Mouse (Mus musculus) gastrocnemius, postnatal 14 days (tissue): Measurements from ENCODE around the gene Ankrd60. TPM values are rescaled to one million over a fixed set of nuclear protein-coding genes. Genes with fewer than 3 reads are reported as not detected.

ENCODE experiments used
- DNase-seq: peaks from one replicate; pipeline ENCODE4 v3.0.0; 2021; ENCODE audit warnings: mixed read lengths
- intact Hi-C: fragments of 180-260 bp; cut with DNase I; formaldehyde crosslinking; loops from one replicate; pipeline ENCODE4 v1.15.1; 2025; ENCODE audit warnings: low total_unique reads
- total RNA-seq, 2 experiments: library from RNA; stranded (reverse); gene quantifications; 2 replicates each; pipeline ENCODE4 v1.2.3; 2021

The Ankrd60 gene
- total RNA-seq, 2 experiments from 2014 or later: not detected

DNA sequence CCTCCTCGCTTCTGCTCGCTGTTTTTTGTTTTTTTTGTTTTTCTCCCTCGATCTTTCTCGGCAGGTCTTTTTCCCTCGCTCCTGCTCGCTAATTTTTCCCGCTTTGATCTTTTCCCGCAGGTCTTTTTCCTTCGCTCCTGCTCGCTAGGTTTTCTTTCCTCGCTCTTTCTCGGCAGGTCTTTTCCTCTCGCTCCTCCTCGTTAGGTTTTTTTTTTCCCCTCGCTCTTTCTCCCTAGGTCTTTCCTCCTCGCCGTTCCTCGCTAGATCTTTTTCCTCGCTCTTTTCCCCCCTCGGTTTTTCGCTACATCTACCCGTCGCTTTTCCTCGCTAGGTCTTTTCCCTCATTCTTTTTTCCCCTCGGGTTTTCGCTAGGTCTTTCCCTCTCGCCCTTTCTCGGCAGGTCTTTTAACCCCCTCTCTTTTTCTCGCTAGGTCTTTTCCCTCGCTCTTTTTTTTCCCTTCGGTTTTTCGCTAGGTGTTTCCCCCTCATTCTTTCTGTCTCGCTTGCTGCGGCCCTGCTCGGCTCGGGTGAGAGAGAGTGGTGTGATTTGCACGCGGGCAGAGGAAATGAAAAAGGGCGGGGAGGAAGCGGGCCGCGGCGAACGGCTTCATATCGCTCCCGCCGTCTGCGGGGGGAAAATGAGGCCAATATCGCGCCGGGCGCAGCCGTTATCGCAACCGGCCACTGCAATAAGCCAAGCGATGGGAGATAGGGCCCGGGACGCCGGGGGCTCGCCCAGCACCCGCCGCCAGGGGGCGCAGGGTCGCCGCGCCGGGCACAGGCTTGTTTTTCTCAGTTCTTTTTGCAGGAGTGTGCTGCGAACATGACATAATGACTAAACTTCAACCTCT lies 8.2 kb upstream of the Ankrd60 start:
- DNase-seq: peak; percentile 81
- intact Hi-C loops: loop anchor here (5.0 to 10.0 kb wide), 2 partner anchors 528 to 696 kb away; partner anchors contain the start of genes Gnas and Npepl1

DNA sequence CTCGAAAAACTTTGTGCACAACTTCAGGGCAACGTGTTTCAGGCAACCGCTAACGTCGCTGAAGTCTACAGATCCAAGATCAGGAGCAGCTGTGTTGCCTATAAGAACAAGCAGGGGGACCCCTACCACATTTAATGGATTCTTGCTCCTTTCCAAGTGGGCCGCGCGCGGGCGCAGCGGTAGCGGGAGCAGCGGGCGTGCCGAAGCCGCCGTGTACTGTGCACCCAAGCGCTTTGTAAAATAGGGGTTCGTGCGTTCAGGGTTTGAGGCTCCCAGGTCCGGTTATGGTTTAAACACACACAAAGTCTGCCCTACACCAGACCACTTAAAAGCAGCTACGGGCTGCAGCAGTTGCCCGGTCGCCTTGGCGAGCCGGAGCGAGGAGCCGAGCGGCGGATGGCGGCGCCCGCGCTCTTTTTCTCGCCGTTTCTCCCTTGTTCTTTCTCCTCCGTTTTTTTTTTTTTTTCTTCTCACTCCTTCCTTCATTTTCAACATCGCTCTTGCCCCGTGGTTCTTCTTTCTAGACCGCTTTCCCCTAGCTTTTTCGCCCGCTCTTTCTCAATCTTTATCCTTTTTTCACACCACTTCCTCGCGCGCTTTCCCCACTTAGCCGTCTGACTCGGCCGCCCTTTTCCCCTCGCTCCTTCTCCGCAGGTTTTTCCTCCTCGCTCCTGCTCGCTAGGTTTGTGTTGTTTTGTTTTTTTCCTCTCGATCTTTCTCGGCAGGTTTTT lies 7.4 kb upstream of the Ankrd60 start:
- peak; percentile 17 for DNase-seq
- intact Hi-C loops: loop anchor here (5.0 to 10.0 kb wide), 2 partner anchors 529 to 697 kb away; partner anchors contain the start of genes Gnas and Npepl1

DNA sequence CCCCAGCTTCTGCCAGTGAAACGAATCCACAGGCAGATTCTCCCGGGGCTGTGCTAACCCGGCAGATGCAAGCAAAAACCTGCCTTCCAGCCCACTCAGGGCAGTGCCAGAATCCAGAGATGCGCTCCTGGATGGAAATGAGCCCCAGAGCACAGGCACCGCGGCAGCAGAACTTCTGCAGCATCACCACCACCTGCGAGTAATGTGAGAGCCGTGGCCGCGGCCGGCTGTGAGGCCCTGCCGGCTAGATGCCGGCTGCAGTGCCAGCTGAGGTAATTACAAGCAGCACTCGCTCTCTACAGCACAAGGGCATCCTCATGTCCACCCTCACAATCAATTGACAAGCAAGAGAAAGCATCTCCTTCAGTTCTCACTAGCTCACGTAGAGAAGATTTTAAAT lies 6.2 kb upstream of the Ankrd60 start:
- intact Hi-C loops: loop anchor here (10.0 kb wide), 1 partner anchor 530 kb away; the partner anchor contains the start of gene Npepl1
- DNase-seq: peak; percentile 38

DNA sequence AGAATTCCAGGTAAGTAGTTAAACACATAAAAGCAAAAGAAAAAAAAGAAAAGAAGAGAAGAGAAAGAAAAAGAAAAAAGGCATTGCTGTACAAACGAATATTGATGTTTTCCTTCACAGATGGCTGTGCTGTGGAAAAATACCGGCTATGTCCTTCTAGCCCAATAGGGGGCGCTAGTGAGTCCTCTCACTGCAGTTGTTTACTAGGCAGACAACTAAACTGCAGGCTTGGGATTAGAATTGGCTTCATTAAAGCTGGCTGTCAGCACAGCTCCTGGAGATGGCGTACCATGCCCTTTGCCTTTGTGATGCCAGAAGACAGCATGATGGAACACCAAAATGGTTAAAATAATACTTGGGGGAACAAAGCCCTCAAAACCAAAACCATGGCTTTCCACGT lies 5.3 kb upstream of the Ankrd60 start:
- DNase-seq: peak; percentile 45
- intact Hi-C loops: loop anchor here (10.0 kb wide), 1 partner anchor 531 kb away; the partner anchor contains the start of gene Npepl1

DNA sequence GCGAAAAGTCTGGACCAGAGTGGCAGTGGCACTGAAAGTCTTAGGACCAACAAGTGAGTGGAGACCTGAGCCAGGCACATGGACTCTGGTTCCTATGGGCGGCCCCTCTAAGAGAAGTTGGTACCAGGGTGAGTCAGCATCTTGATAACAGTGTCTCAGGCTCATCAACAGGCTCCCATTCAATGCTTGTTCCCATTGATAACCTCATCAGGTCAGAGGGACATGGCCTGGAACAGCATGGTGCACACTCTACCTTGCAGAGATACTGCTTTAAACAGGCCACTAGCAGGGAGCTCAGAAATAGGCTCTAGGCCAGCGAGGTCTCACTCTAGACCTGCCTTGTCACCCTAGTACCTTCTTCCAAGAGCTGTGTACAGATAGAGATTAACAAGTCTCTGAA lies 4.7 kb upstream of the Ankrd60 start:
- intact Hi-C loops: loop anchor here (10.0 kb wide), 1 partner anchor 532 kb away; the partner anchor contains the start of gene Npepl1
- no peak for DNase-seq

DNA sequence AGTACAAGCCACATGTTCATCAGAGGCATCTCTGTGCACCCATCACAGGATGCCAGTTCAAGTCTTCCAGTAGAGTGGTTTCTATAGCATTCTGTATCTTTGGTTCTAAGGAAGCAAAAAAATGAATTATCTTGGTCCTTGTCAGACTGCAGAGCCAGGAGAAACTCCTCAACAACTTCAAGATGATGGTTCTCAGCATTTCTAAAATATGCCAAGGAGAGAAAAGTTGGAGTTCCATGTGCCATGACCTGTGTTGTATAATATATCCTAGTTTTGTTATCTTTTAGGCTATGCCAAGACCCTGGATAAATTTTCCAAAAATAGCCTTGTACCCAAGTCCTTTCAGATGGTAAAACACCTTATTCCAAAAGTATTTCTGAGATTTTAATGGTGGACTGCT lies 2.9 kb upstream of the Ankrd60 start:
- no peak for DNase-seq
- intact Hi-C loops: loop anchor here (10.0 kb wide), 1 partner anchor 534 kb away; the partner anchor contains the start of gene Npepl1

DNA sequence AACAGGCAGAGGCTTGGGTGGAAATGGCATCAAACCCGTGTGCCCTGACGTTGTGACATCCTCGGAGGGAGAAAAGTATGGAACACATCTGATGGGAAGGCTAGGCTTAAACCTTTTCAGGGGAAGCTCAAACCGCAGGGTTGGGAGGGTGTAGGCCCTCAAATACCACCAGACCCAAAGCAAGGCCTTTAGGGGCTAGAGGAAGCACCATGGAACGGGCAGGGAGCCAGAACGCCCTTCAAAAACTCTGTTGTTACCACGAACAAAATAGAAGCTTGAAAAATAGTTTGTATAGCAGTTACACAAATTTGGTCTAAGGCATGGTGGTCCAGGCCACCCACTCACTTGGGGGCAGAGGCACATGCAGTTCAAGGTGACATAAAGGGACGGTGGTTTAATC lies 430 bp upstream of the Ankrd60 start:
- DNase-seq: no peak

DNA sequence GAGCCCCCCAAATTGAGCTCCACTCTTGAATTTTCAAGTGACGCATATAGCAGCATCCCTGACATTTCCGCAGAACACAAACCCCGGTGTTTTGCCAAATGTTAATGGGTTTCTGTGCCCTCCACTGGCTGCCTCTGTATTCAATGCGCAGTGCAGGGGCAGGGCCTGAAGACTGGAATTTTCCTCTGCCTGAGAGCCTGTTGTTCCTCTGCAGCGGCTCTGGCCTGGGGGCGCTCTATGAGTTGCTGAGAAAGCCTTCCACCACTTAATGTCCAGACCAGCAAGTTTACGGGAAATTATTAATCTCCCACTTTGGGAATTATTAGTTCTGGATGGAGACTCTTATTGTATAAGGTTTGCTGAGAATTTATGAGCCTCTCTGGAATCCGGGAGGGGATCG lies 14.0 kb downstream of the Ankrd60 start:
- no peak for DNase-seq
- intact Hi-C loops: loop anchor here (5.0 kb wide), 1 partner anchor 457 kb away; no protein-coding TSS in a partner anchor

More for the DNA sequence above, 430 bp upstream of the Ankrd60 start:
- intact Hi-C loops: loop anchor here (5.0 kb wide), 1 partner anchor 719 kb away; no protein-coding TSS in a partner anchor

DNA sequence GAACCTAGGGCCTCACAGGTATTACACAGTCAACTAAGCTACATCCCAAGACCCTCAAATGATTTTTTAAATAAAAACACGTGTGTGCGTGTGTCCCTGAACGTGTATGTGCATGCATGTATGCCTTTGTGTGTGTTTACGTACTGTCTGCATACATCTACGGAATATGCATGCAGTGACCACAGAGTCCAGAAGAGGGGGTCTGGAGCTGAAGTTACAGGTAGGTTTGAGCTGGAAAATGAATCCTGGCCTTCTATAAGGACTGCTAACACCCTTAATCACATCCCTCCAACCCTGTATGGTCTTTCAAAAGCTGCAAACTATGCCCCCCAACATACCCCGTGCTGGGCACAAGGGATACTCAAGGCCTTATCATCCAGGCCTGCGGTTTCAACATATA lies 14.8 kb downstream of the Ankrd60 start:
- intact Hi-C loops: loop anchor here (2.0 to 5.0 kb wide), 2 partner anchors 377 to 456 kb away; no protein-coding TSS in a partner anchor
- no peak for DNase-seq

DNA sequence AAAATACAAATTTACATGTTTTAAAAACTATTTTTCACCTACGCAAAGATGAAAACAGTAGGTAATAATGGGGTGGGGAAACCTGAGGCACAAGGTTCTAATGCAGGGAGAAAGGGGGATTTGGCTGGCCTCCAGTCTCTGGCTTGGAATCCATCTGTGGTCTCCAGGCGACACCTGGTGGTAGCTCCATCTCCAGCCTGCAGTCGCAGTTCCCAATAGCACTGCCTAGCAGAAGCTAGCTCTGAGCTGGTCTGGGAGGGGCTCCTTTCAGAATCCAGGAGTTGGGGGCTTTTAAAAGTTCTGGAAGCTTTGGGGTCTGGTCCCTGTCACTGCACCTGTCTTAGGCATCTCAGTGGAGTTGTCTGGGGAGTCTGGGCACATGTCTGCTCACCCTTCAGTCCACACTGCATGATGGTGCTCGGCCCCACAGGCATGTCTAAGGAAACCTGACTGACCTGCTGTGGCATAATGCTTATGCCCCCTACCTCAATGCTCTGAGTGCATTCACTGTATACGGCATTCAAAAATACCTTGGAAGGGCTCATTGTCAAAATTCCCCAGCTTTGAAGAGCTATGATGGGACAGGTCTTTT lies 16.2 kb downstream of the Ankrd60 start:
- intact Hi-C loops: loop anchor here (2.0 to 5.0 kb wide), 2 partner anchors 375 to 455 kb away; no protein-coding TSS in a partner anchor
- DNase-seq: peak; percentile 65

DNA sequence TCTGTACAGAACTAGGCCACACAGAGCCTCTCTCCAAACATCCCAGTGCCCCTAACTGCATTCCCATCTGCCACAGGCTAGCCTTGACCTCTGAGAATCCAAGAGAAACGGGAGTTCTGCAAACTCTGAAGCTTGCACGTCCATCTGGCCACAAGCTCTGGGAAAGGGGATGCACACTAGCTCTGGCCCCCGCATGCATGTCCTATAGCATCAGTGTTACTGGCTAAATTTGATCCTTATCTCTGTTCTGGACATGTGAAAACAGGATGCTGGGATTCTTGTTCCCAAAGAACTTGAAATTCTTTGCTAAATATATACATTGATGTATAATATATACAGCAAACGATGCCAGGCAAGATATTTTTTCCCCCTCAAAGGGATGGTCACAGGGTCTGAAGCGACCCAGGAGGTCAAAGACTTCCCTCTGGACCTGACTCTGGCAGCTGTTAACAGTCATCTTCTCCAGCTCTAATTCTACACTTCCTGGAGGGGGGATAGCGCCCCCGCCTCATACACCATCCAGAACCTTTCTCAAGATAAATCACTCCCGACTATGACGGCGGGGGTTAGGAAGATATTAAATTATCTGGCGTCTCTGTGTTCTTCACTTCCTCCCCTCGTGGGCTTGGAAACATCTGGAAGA lies 19.3 kb downstream of the Ankrd60 start:
- DNase-seq: no peak
- intact Hi-C loops: no loop called here

DNA sequence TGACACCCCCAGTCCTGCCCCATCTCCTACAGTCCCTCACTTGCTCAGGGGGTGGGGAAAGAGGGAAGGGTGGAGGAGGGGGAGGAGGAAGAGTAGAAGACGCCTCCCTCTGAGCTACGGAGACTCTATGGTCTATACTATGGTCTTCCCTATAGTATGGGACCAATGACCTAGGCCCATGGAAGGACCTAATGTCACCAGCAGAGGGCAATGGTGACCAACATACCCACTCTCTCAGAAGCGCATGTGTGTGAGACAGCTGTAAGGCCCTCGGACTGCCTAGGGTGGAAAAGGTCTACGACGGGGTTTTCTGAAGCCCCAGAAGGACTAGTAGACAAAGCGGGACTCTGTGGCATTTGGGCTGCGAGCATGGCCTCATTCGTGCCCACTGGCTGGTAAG lies 24.3 kb downstream of the Ankrd60 start:
- intact Hi-C loops: no loop called here
- DNase-seq: no peak

DNA sequence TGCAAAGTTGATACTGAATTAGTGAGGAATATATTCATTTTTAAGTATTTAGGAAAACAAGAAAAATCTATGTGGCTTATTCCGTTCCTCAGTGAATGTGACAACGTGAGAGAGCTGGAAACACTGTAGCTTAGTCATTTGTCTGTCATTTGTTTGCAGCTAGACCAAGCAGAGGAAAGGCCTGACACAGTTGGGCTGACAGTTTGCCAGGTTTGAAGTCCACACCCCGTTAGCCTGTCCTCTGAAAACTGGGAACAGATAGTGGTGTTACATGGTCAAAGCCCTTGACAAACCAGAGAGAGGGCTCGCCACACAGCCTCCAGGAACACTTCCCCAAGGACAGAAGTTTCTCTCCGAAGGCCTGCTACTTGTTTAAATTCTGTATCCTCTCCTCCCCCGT lies 27.5 kb downstream of the Ankrd60 start:
- DNase-seq: peak; percentile 35
- intact Hi-C loops: no loop called here

DNA sequence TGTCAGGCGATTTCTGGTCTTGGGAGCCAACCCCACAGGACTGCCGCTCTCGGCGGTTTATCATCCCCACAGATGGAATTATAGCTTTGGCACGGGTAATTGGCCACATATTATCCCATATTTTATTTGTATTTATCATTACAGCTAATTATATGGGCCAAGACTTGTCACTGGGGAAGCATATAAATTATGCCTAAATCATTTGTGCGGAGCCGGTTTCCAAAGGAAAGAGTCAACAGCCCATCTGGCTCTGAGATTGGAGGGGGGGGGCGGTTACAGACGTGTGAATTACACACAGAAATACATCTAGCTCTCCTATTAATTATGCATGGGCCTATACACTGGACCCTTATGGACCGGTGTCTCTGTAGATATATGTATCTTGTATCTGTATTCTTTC lies 28.9 kb downstream of the Ankrd60 start:
- DNase-seq: no peak
- intact Hi-C loops: loop anchor here (5.0 kb wide), 1 partner anchor 362 kb away; no protein-coding TSS in a partner anchor

DNA sequence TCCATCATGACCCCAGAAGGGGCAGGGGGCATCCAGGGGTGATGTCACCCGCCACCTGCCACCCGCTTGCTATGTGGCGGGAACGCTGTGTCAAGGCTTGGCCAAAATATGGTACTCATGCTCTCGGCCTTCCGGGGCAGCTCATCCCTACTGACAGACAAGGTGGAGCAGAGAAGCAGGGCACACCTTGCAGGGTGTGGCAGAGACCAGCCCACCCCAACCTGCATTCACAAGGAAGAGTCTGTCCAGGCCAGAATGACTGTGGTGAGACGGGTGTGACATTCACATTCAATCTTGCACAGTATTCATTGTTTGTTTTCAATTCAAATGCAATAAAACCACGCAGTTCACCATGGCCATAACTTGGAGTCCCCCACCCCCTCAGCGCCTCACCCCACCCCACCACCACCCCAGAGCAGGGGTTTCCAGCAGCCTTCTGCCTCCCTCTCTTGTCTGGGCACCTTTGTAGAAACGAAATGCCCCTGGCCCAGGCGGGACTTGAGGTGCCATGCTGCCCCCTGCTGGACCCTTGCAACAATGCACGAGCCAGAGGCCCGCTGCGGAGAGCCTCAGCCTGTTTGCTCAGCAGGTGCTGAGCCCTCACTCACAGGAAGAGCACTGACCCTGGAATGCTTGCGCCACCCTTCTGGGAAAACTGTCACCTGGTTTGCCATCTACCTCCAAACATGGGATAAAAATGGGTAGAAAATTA lies 32.0 kb downstream of the Ankrd60 start:
- DNase-seq: peak; percentile 80
- intact Hi-C loops: loop anchor here (2.0 to 5.0 kb wide), 2 partner anchors 321 to 359 kb away; no protein-coding TSS in a partner anchor

DNA sequence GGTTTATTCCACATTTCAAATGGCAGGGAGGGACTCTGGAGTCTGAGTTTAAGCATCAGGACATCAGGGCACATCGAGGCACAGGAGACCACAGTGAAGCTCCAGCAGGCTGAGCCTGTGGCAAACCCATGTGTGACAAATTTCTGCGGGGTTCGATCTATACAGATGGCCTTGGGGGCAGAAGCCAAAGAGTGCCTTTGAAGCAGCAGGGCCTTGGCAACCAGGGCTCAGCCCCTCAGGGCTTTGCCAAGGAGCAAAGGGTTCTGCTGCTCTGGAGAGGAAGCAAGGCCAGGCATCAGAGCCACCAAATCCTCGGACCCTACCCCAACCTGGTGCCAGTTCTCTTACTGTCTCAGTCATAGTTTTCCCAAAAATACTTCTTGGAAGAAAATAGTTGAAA lies 35.4 kb downstream of the Ankrd60 start:
- intact Hi-C loops: no loop called here
- no peak for DNase-seq

DNA sequence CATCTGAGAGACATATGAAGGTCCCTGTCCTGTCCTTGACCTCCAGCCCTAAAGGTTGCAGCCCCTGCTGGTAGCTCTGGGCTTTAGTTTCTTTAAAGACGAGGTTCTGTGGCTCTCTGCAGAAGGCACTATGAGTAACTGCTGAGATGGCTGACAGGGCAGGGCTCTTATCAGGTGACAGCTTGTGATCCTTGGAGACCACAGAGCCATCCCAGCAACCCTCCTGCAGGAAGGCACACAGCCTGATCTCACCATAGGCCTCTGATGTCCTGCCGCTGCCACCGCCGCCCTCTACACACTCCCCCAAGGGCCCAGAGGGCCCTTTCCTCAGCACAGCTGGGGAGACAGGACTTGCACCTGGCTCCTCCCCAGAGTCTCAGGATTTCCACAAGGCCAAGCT lies 36.4 kb downstream of the Ankrd60 start:
- DNase-seq: no peak
- intact Hi-C loops: no loop called here

DNA sequence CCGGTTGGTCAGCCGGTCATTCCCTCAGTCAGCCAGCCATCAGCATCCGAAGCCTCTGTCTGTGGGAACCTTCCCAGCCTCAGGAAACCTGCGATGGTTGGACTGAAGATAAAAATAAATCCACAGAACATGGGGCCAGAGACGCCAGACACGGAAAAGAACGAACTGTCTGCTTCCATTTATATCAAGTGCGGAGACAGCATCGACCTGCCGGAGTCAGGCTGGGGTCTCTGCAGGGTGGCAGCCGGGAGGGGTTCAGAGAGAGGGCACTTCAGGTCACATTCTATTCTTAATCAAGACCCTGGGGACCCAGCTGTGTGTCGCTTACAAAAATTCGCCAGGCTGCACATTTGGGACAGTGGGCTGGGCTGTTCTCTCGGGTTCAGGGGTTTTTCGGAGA lies 38.4 kb downstream of the Ankrd60 start:
- intact Hi-C loops: no loop called here
- no peak for DNase-seq
